Mouse (Mus musculus) 3T3-L1 (cell line): ENCODE results near the gene Vegfb.

Experiments
- DNase-seq: peaks from one replicate; pipeline ENCODE4 v3.0.0-alpha.2; 2015; ENCODE audit warnings: low read depth, low spot score

The Vegfb gene

DNA sequence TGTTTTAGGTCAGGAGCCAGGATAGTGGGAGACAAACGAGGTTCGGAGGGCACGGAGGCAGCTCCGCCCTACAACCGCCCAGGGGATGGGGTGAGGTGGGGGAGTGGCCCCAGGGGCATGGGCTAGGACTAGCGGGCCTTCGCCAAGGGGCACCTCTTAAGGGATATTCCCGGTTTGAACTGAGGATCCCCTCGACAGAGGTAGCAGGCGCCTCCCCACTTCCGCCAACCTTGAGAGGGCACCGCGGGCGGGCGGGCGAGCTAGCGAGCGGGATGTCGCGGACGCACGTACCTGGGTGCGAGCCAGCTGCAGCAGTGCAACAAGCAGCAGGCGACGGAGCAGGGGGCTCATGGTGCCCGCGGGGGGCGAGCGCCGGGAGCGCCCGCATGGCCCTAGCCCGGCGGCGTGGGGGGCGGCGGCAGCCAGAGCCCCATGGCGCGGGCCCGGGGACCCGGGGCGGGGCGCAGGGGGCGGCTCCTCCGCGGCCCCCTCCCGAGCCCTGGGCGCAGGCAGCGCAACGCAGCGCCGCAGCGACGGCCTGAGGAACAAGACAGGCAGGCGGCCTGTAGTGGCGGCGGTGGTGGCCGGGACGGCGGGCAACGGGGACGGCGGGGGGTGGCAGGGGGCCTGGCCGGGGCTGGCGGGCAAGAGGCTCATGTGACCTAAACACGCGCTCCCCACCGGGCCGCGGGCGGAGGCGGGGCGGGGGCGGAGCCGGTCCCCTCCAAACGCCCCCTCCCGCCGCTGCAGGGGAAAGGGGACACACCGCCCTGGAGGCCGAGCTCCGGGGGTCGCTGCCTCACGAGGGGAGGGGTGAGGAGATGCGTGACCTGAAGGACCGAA is at the start of gene Vegfb:
Vegfb (minus strand) TSS at position 591 of the 843 bp plus-strand sequence.
- peak; percentile 49 for DNase-seq

DNA sequence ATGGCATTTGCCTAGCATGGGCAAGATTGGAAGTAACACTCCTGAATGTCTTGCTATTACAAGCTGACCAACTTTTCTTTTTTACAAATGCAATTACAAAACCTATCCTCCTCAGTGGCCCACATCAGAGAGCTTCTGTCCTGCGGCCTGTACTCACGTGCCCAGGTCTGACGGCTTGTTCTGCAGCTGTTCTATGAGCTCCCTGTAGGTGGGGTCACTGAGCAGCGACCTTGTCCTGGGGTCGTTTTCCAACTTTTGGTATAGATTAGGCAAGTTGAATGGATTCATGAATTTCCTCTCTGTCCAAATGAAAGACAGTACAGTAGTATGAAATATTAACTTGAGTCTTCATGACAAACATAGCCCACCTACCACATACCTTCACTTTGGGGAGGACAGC is 46.6 kb upstream of the Vegfb start:
- no peak for DNase-seq

DNA sequence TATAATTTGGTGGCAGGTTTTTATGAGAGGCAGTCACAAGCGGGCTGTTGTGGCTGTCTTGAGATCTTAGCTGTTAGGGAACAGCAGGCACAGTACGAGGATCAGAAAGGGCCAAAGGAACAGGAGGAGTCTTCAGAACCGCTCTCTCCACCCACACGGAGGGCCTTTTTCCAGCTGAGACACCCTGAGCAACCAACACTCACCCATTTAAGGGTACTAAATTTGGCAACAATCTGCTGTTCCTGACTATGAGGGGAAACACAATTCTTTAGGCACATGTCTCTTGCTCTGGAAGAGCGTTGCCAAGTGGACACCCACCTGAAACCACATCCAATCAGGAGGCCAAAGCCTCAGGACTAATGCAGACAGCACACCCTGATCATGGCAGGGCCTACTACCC is 42.1 kb upstream of the Vegfb start:
- no peak for DNase-seq

DNA sequence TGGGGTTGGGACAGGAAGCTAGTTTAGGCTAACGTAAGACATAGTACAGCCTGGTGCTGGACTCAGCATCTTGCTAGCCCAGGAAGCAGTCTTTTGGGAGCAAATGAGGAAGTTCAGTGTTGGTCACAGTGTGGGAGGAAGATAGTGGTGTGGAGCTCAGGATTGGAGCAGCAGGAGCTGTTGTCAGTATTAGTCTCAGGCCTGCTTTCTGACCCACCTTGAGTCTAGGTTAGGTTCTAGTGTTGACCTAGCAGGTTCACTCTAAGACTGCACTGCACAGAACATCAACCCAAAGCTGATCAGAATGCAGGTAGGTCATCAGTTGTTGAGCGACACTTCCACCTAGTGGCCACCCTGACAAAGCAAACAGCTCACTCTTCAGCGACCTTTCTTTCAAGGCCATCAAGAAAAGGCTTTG is 32.8 kb upstream of the Vegfb start:
- peak; percentile 71 for DNase-seq

DNA sequence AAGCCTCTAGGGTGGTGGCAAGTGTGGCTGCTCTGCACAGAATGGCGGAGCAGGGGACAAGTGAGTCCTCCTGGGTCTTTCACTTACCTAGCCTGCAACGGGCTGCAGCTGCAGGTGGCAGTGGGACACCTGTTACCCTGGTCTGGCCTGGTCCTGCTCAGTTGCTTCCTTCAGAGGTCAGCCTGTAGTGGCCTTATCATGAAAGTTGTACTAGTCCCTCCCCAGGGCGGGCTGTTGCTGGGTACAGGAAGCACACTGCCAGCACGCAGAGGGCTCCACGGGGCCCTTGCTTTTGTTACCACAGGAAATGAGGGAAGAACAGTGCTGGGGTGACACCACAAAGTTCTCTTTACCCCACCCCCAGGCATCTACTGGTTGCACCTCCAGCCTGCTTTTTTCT is 31.7 kb upstream of the Vegfb start, which contains the start of gene Fermt3:
Fermt3 (minus strand) TSS at position 279 of the 400 bp plus-strand sequence.
- no peak for DNase-seq

DNA sequence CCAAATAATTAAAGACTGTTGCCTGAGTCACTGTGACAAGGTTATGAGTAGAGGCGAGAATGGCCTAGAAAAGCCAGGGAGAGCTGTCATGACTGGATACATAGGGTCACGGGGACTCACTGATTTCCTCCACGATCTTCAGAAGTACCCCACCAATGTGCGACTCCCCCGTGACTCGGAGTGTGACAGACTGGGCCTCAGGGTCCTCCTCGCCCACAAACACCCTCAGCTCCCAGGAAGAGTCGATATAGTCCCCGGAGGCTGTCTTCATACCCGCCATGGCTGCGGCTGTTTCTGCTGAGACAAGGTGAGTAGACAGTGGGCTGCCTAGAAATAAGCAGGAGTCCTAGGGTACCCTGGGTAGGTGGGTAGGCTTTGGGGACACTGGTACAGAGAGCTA is 31.1 kb upstream of the Vegfb start:
- no peak for DNase-seq

DNA sequence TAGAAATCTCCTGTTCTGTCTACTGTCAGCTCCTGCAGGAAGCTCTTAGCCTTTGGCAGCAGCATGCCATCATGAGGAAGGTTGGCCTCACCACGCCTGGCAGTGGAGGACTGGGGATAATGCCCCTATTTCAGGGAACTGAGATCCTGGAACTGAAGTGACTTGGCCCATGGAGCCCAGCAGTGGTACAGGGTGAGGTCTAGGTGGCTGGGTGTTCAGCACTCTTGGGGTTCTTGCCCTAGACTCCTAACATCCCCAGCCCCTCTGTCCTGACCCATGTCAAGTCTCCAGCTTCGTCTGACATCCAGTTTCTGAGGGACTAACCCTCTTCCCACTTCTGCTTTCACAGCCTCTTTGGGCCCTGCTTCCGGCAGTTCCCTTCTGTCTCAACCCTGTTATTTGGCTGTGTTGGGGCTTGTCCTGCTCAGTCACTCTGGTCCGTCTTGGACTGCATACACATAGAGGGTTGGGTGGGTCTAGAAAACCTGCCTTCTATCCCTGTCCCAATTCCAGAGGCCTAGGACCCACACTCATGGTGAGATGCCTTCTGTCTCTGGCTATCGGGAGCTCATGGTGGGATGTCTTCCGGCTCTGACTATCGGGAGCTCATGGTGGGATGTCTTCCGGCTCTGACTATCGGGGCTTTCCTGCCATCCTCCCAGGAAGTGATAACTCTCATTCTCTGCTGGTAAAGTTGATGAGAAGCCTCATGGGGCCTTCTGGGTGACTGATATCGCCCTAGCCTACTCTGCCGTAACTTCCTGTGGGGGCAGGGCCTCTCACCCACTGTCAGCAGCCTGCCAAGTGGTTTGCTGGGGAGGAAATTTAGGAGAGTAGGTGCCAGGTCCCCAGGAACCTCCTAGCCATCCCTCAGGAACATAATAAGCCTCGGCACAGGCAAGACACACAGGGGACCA is 30.3 kb upstream of the Vegfb start:
- DNase-seq = no peak

DNA sequence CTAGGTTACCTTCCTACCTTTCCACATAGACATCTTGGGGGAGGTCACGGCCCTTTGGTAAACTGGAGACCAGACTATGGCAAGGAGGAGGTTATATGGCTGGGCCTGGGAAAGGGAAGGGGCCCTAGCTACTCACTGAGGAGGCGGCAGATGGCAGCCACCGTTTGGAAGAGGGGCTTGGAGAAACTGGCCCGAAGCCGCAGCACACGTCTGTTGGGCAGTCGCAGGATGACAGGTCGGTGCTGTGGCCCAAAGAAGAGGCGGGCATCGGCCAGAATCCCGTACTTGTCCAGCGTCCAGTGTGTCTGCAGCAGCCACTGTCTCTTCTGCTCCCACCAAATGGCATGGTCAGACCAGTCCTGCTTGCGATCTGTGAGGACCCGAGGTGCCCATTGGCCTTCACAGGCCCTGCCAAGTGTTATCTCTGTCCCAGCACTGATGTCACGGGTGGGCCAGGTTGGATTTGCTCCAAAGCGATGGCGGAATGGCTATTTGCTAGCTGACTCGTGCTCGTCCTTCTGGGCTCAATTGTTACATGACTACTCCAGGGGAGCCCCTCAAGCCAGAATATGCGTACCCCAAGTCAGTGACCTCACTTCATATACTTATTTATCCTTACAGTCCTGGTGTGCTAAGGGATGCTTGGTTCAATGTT is 27.2 kb upstream of the Vegfb start:
- no peak for DNase-seq

DNA sequence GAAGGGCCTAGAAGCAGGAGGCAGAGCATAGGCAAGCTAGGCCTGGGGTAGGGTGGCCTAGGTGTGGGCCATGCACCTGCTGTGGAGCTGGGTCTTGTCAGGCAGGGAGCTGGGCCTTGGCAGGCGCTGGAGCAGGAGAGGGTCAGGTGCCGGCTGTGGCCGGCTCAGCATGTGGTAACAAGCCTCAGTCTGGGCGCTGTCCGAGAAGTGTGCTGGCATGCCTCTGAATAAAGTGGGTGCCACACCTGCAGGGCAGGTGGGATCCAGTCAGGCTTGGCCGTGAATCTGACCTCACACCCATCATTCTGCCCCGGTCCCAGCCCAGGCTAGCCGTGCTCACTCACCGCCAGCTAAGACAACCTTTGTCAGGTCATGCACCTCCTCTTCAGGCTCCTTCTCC is 26.5 kb upstream of the Vegfb start:
- DNase-seq = no peak

DNA sequence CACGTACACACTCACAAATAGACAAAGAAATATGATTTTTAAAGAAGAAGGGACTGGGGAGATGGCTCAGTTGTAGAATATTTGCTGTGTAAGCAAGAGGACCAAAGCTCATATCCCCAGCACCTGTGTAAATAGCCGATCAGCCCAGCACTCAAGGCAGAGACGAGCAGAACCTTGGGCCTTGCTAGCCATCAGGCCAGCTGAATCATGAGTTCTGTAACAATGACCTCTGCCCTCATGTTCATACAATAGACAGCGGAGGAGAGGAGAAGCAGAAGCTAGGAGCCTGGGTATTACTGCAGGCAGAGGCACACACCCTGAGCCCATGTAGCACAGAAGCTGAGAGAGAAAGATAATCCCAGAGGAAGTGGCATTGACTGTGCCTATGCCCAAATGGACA is 25.0 kb upstream of the Vegfb start:
- no peak for DNase-seq

DNA sequence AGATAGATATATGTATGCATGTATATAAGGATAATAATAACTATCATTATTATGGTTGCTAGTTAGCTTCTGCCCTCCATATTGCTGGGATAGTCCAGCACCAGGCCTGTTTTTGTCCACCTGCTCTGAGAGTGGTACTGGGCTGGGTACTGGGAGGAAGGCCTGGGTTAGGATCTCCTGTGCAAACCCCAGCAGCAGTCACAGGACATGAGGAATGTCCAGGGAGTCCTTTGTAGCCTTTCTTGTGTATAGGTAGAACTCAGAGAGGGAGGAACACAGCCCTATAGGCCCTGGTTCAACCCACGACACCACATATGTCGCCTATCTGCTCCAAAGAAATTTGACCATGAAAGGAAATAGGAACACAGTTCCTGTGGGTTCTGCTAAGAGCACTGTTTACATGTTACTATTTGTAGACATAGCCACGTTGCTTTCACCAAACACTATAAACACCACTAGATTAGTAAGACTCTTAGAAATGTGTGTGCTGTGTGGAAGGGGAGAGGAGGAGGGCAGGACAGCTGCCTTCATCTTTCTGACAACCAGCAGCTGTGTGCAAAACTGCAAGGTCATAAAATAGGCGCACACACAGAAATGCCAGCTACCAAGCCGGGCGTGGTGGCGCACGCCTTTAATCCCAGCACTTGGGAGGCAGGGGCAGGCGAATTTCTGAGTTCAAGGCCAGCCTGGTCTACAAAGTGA is 19.6 kb upstream of the Vegfb start:
- no peak for DNase-seq

DNA sequence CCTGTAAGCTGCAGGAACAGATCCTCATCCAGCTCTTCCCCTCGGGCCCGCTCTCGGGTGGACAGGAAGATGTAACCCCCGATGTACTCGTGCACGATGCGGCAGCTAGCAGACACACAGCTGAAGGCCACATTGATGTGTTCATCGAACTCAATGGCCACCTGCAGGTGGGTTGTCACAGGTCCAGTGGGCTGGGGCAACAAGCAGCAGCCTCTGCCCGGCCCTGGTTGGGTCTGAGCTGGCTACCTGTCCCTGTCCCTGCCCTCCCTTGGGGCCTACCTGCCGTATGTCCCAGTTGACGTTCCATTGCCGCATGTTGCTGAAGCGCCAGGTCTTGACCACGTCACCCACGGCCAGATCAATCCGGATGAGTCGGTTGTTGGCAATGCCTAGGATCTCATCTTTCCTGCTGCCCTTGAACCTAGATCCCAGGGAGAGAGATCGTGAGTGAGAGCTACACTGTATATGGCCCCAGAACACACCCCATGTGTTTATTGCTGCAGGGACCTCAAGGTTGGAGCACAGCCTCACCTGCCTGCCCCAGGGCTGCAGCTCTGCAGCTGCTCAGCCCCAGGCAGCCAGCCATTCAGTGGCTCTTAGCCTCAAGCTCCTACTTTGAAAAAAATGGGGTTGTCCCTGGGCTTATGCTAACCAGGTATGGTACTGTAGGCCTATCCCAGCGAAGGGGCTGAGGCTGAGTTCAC is 12.1 kb upstream of the Vegfb start:
- DNase-seq = no peak

DNA sequence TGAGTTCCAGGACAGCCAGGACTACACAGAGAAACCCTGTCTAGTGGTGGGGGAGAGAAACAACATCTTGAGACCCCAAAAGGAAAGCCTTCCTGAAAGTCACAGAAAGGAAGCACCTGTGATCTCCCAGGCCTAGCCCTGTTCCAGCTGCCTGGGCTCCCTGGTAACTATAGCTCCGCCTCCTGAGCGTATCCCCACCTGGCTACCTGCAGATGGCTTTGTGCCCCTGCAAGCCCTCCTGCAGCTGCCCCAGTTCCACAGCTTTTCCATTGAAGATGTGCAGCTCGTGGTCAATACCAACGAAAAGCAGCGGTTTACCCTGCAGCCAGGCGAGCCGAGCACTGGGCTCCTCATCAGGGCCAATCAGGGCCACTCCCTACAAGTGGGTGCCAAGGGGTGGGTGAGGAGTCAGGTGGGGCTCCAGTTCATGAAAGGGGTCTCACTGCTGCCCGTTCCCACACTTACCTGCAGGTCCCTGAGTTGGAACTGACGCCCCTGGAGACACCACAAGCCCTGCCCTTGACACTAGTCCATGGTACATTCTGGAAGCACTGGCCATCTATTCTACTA is 10.4 kb upstream of the Vegfb start:
- no peak for DNase-seq

DNA sequence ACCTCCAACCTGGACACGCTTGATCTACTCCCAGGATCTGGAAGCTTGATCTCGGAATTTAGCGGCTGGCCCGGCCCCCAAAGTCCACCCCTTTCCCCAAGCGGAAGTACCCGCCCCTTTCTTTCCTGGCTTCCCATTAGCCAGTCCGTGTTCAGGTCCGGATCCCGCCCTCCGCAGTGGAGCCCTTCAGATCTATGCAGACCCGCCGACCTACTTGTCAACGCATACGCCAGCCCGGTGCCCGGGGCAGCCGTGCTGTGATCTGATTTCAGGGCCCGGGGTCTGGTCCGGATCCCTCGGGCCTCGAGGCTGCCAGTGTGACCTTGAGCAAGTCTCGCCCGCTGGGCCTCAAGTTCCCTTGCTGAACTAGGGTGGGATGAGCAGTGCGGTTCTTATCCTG is 8.6 kb upstream of the Vegfb start, which contains the start of the genes Nudt22 and Trpt1:
Nudt22 (minus strand) TSS at position 112 of the 400 bp plus-strand sequence.
Trpt1 (plus strand) TSS at position 126 of the 400 bp plus-strand sequence.
- peak; percentile 96 for DNase-seq

DNA sequence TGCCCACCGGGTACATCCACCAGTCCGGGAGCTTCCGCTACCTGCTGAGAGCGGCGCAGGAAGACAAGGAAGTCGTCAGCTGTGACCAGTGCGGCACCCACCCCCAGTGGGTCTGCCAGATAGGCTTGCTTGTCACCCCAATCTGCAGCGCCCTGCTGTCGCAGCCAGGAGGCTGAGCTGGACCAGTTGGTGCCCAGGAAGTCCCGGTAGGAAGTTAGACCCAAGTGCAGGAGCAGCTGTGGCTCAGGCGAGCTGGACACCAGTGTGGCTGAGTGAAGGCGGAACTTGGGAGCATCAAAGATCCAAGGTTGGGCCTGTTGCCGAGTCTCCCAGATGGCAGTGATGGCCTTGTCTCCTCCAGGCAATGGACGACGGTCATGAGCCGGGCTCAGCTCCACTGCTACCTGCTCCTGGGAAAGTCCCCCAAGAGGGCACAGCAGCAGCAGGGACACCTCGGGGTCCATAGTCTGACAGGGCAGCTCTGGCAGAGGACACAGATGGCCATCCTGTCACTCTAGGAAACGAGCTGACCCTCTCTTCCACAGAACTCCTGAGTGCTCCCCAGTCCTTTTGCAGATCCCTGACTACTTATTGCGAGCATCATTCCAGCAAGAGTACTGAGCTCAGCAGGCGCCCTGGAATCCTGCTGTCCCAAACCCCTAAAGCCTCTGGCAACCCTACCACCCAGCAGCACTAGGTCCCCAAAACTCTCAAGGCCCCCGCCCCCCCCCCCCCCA is 8.0 kb upstream of the Vegfb start:
- peak; percentile 33 for DNase-seq

DNA sequence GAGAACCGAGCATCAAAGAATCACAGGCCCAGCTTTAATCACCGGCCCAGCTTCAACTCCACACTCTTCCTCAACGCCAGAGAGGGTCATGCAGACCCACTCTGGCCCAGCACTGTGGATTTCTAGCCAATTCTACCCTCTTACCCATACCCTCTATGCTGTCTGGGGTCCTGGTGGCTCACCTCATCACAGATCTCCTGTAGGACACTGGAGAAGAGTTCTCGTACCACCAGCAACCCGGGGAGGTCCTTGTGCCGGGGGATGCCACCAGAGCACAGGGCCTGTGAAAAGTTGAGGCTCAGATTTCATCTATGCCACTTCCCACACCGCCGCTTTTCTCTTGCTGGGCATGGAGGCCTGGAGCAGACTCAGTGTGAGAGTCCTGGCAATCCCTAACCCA is 7.0 kb upstream of the Vegfb start:
- no peak for DNase-seq

DNA sequence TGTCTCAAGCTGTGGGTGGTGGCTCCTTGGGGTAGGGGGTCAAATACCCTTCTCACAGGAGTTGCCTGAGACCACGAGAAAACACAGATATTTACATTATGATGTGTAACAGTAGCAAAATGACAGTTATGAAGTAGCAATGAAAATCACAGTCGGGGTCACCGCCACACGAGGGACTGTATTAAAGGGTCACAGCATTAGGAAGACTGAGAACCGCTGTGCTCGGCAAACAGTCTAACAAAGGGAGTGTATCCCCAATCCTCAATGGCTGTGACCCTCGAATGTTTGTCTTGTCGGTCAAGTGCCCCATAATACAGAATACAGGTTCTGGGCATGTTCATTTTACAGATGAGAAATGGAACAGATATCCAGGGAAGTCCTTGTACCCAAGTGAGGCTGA is 6.6 kb upstream of the Vegfb start:
- no peak for DNase-seq

DNA sequence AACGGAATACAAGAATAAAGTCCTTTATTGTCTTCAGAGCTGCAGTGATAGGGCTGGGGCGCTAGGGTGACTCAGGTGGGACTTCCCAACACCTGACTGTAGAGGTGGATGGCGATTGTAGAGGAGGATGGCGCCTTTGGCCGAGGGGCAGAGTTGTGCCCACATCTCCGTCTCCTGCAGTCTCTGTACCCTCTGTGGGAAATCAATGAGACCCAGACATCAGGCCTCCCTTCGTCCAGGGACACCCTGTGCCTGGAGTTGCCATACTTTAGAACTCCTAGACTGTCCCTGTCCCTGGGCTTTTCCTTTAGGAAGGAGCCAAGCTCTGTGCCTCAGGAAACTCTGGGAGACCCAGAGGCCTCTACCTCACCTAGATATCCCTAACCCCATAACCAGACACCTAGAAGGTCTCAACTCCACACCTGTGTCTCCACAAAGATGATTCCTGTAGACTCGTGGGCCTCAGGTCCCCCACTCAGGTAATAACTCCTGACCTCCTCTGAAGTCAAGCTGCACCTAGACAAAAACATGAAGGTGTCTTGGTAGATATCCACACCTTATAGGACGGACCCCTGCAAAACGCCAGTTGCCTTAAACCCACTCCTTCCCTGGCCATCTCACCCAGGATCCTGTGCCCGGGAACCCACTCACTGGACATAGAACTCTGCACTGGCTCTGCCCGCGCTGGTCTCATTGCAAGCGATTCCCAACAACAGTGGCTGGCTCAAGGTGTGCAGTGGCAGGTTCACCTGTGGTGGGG is 5.7 kb upstream of the Vegfb start:
- no peak for DNase-seq
